Mouse (Mus musculus) heart, postnatal 36 days (tissue): ENCODE results near the gene Crhbp. TPM values are rescaled to one million over a fixed set of nuclear protein-coding genes. Genes with fewer than 3 reads are reported as not detected.
A peak's percentile ranks its signal among the peaks of the same experiment; 100 is the strongest.

Source experiments
- DNase-seq, 2 experiments: peaks; one replicate each; pipeline ENCODE4 v3.0.0; 2021 to 2022
- intact Hi-C: fragments of 180-260 bp; cut with DNase I; formaldehyde crosslinking; loops from one replicate; pipeline ENCODE4 v1.15.1; 2025
- total RNA-seq, 2 experiments: library from RNA; stranded (reverse); gene quantifications; 2 replicates each; pipeline ENCODE4 v1.2.3; 2021

Crhbp gene
- total RNA-seq, 2 experiments from 2014 or later: not detected

GRCm38 (mm10) chr13:95419204-95419749 lies 25.4 kb downstream of the Crhbp start:
- intact Hi-C loops: no loop called here
- DNase-seq: no peak

GRCm38 (mm10) chr13:95418575-95419203 lies 26.0 kb downstream of the Crhbp start:
- no peak for DNase-seq
- intact Hi-C loops: no loop called here

GRCm38 (mm10) chr13:95412257-95412656 lies 32.5 kb downstream of the Crhbp start:
- DNase-seq: no peak
- intact Hi-C loops: no loop called here

- intact Hi-C loops: loop anchor here (5.0 kb wide), 2 partner anchors 274 to 334 kb away; no protein-coding TSS in a partner anchor
- DNase-seq: no peak
These were observed 51.5 kb downstream of the Crhbp start for GRCm38 (mm10) chr13:95393242-95393641.

GRCm38 (mm10) chr13:95389866-95390865 lies 54.6 kb downstream of the Crhbp start:
- intact Hi-C loops: loop anchor here (1.0 to 5.0 kb wide), 5 partner anchors 81 to 337 kb away; no protein-coding TSS in a partner anchor
- peak; percentile 69 to 82 for DNase-seq

GRCm38 (mm10) chr13:95388226-95388625 lies 56.5 kb downstream of the Crhbp start:
- intact Hi-C loops: loop anchor here (5.0 kb wide), 1 partner anchor 174 kb away; no protein-coding TSS in a partner anchor
- no peak for DNase-seq

- no peak for DNase-seq
These were observed 62.3 kb downstream of the Crhbp start for GRCm38 (mm10) chr13:95382418-95382817.

More at GRCm38 (mm10) chr13:95382418-95382817, 62.3 kb downstream of the Crhbp start:
- intact Hi-C loops: no loop called here

Other genes with a start within 250 kb of the Crhbp start
- 1 to 10 TPM; 3.6 to 3.7 TPM for gene Pde8b, start 194.6 kb downstream of the Crhbp start, total RNA-seq
- 10 to 100 TPM; 14.3 to 17.2 TPM for gene Zbed3, start 121.3 kb downstream of the Crhbp start, total RNA-seq
- 10 to 100 TPM; 20.6 to 22.1 TPM for gene Aggf1, start 69.6 kb downstream of the Crhbp start, total RNA-seq
- gene S100z, start 33.8 kb upstream of the Crhbp start, total RNA-seq: not detected
- gene F2rl1, start 80.3 kb upstream of the Crhbp start, total RNA-seq: under 1 TPM; 0.49 to 0.61 TPM
- gene F2r, start 173.6 kb upstream of the Crhbp start, total RNA-seq: 10 to 100 TPM; 20.0 to 25.3 TPM